ENCODE assay signal across 13 mouse cellular contexts in the genomic region with DNA sequence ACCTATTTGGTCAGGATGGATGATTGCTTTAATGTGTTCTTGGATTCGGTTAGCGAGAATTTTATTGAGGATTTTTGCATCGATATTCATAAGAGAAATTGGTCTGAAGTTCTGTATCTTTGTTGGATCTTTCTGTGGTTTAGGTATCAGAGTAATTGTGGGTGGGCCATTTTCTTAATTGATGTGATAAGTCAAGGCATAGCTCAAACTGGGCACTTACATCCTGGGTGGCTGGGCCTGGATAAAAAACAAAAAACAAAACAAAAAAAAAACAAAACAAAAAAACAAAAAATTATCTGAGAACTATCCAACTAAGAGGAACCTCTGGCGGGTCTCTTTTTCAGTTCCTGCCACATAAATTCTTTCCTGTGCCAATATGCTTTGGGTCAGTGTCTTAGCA. TPM values are rescaled to one million over a fixed set of nuclear protein-coding genes. Genes with fewer than 3 reads are reported as not detected.
DNase-seq lines count a peak whose midpoint lies in the region; ATAC-seq lines count a peak whose summit lies in the region.
"Not testable (repeated sequence)": the region's sequence is repeated elsewhere in the genome, so short reads cannot be mapped to it uniquely, and the experiment has no call there.
"Had no signal": no experiment of that assay in that cellular context is flagged by ENCODE, and none has a peak within 500 bp of the region (broad histone marks: within the 10 kb centered on the region; RNA-seq: fewer than 3 reads in every experiment).

No protein-coding gene starts in this region.

- DNase-seq in forebrain, embryonic 11.5 days (ENCODE audit: low spot score); hindbrain, embryonic 14.5 days (ENCODE audit: low spot score): not testable (repeated sequence)

- ATAC-seq in forebrain, embryonic 11.5 days (replicated peaks; ENCODE audit: low FRiP score) = peak; percentile 78
- peak; percentile 55; the same call in 1 of the 2 replicates for ATAC-seq in heart, embryonic 13.5 days (ENCODE audit: extremely low read depth, insufficient number of reproducible peaks, low FRiP score, low TSS enrichment)
- ATAC-seq in hindbrain, embryonic 14.5 days (ENCODE audit: low FRiP score) = peak; percentile 75
- ATAC-seq in kidney, embryonic 14.5 days (ENCODE audit: low FRiP score, low TSS enrichment) = 0 out of 2 replicates have a peak, but pooled peaks have one; percentile 66
- peak; percentile 73; the same call in 1 of the 2 replicates for ATAC-seq in limb, embryonic 15.5 days (ENCODE audit: insufficient number of reproducible peaks, low FRiP score, low TSS enrichment, low read depth)
- peak; percentile 83 for ATAC-seq in midbrain, embryonic 13.5 days
- ATAC-seq in neural tube, embryonic 15.5 days (ENCODE audit: low FRiP score) = 0 out of 2 replicates have a peak, but pooled peaks have one; percentile 77

- not testable (repeated sequence) for H3K4me2 ChIP-seq in forebrain, embryonic 11.5 days (ENCODE audit: low read depth, low read length, severe bottlenecking); heart, embryonic 13.5 days; hindbrain, embryonic 14.5 days (replicated peaks); kidney, embryonic 14.5 days (replicated peaks; ENCODE audit: low read depth, low read length); limb, embryonic 15.5 days; midbrain, embryonic 13.5 days (replicated peaks); neural tube, embryonic 15.5 days

- WGBS in forebrain, embryonic 11.5 days = 85% methylated on average over 2 of the region's 4 CpGs
- 75% methylated on average over 4 of the region's 4 CpGs for WGBS in heart, embryonic 13.5 days
- WGBS in hindbrain, embryonic 14.5 days = 86% methylated on average over 2 of the region's 4 CpGs
- 88% methylated on average over 2 of the region's 4 CpGs for WGBS in kidney, embryonic 14.5 days
- WGBS in limb, embryonic 15.5 days = 90% methylated on average over 4 of the region's 4 CpGs
- WGBS in midbrain, embryonic 13.5 days = 87% methylated on average over 4 of the region's 4 CpGs
- 87% methylated on average over 4 of the region's 4 CpGs for WGBS in neural tube, embryonic 15.5 days

- H3K9ac ChIP-seq in forebrain, embryonic 11.5 days (ENCODE audit: low read length); heart, embryonic 13.5 days; hindbrain, embryonic 14.5 days; kidney, embryonic 14.5 days (ENCODE audit: low read depth, low read length); limb, embryonic 15.5 days; midbrain, embryonic 13.5 days (replicated peaks); neural tube, embryonic 15.5 days (replicated peaks): not testable (repeated sequence)

- H3K4me3 ChIP-seq in forebrain, embryonic 11.5 days (ENCODE audit: low read depth, low read length); heart, embryonic 13.5 days; hindbrain, embryonic 14.5 days (replicated peaks; ENCODE audit: low read length); kidney, embryonic 14.5 days (ENCODE audit: low read length); limb, embryonic 15.5 days; midbrain, embryonic 13.5 days (replicated peaks); neural tube, embryonic 15.5 days (replicated peaks): not testable (repeated sequence)

- H3K27ac ChIP-seq in forebrain, embryonic 11.5 days (ENCODE audit: low read depth, low read length); heart, embryonic 13.5 days (replicated peaks); hindbrain, embryonic 14.5 days; kidney, embryonic 14.5 days (ENCODE audit: low read depth, low read length); limb, embryonic 15.5 days; midbrain, embryonic 13.5 days; neural tube, embryonic 15.5 days (replicated peaks): not testable (repeated sequence)

- not testable (repeated sequence) for H3K36me3 ChIP-seq in forebrain, embryonic 11.5 days (ENCODE audit: control insufficient read depth, insufficient read depth, low read length); heart, embryonic 13.5 days; hindbrain, embryonic 14.5 days (replicated peaks; ENCODE audit: control insufficient read depth, insufficient read depth); kidney, embryonic 14.5 days (ENCODE audit: control insufficient read depth, insufficient read depth, low read length); limb, embryonic 15.5 days; midbrain, embryonic 13.5 days; neural tube, embryonic 15.5 days

- H3K27me3 ChIP-seq in forebrain, embryonic 11.5 days (ENCODE audit: control insufficient read depth, insufficient read depth, low read length); heart, embryonic 13.5 days (replicated peaks); hindbrain, embryonic 14.5 days (ENCODE audit: control insufficient read depth, insufficient read depth, low read length); kidney, embryonic 14.5 days (ENCODE audit: control insufficient read depth, insufficient read depth, low read length); limb, embryonic 15.5 days; midbrain, embryonic 13.5 days; neural tube, embryonic 15.5 days (replicated peaks): not testable (repeated sequence)

- not testable (repeated sequence) for H3K9me3 ChIP-seq in forebrain, embryonic 11.5 days (ENCODE audit: control insufficient read depth, low read length); kidney, embryonic 14.5 days (ENCODE audit: control insufficient read depth, low read length); limb, embryonic 15.5 days
- peaks cover 25% of the 10 kb centered on the region for H3K9me3 ChIP-seq in heart, embryonic 13.5 days
- H3K9me3 ChIP-seq in hindbrain, embryonic 14.5 days (ENCODE audit: control insufficient read depth, low read length) = peaks cover 30% of the 10 kb centered on the region
- peaks cover 25% of the 10 kb centered on the region for H3K9me3 ChIP-seq in midbrain, embryonic 13.5 days
- H3K9me3 ChIP-seq in neural tube, embryonic 15.5 days (replicated peaks) = peaks cover 23% of the 10 kb centered on the region

- not testable (repeated sequence) for H3K4me1 ChIP-seq in forebrain, embryonic 11.5 days (replicated peaks; ENCODE audit: control insufficient read depth, insufficient read depth, low read length); heart, embryonic 13.5 days; hindbrain, embryonic 14.5 days (replicated peaks; ENCODE audit: control insufficient read depth, insufficient read depth, low read length); kidney, embryonic 14.5 days (ENCODE audit: control insufficient read depth, insufficient read depth, low read length); limb, embryonic 15.5 days; midbrain, embryonic 13.5 days (replicated peaks); neural tube, embryonic 15.5 days

RNA-seq across cellular contexts. Expression of a gene that starts 20.9 kb away (rescaled TPM):
- not detected in 2 replicates for polyA plus RNA-seq in forebrain, embryonic 11.5 days (2014; fragmentation: Nextera tagmentation; extraction: Ambion mirVana)
- not detected in 2 replicates for polyA plus RNA-seq in heart, embryonic 13.5 days (2015; fragmentation: Nextera tagmentation; extraction: Ambion mirVana)
- polyA plus RNA-seq in hindbrain, embryonic 14.5 days (2014; fragmentation: Nextera tagmentation; extraction: Ambion mirVana) = not detected in 2 replicates
- not detected in 2 replicates for polyA plus RNA-seq in kidney, embryonic 14.5 days (2014; fragmentation: Nextera tagmentation; extraction: Ambion mirVana)
- not detected in 2 replicates for polyA plus RNA-seq in limb, embryonic 15.5 days (2015; fragmentation: Nextera tagmentation; extraction: Ambion mirVana)
- polyA plus RNA-seq in midbrain, embryonic 13.5 days (2015; fragmentation: Nextera tagmentation; extraction: Ambion mirVana) = not detected in 2 replicates
- not detected in 2 replicates for polyA plus RNA-seq in neural tube, embryonic 15.5 days (2015; fragmentation: Nextera tagmentation; extraction: Ambion mirVana)
- polyA plus RNA-seq: adrenal gland, adult 2 months; cerebellum, adult 2 months; gonadal fat pad, adult 2 months; heart, embryonic 10.5 days; liver, embryonic 14.5 days; midbrain, postnatal 0 days had no signal

RNA-seq across cellular contexts. Expression of a gene that starts 36.3 kb away (rescaled TPM):
- not detected in 2 replicates for polyA plus RNA-seq in forebrain, embryonic 11.5 days (2014; fragmentation: Nextera tagmentation; extraction: Ambion mirVana)
- not detected in 2 replicates for polyA plus RNA-seq in heart, embryonic 13.5 days (2015; fragmentation: Nextera tagmentation; extraction: Ambion mirVana)
- not detected in 2 replicates for polyA plus RNA-seq in hindbrain, embryonic 14.5 days (2014; fragmentation: Nextera tagmentation; extraction: Ambion mirVana)
- not detected in 2 replicates for polyA plus RNA-seq in kidney, embryonic 14.5 days (2014; fragmentation: Nextera tagmentation; extraction: Ambion mirVana)
- polyA plus RNA-seq in limb, embryonic 15.5 days (2015; fragmentation: Nextera tagmentation; extraction: Ambion mirVana) = not detected in 2 replicates
- not detected in 2 replicates for polyA plus RNA-seq in midbrain, embryonic 13.5 days (2015; fragmentation: Nextera tagmentation; extraction: Ambion mirVana)
- polyA plus RNA-seq in neural tube, embryonic 15.5 days (2015; fragmentation: Nextera tagmentation; extraction: Ambion mirVana) = not detected in 2 replicates
- polyA plus RNA-seq: adrenal gland, adult 2 months; cerebellum, adult 2 months; gonadal fat pad, adult 2 months; heart, embryonic 10.5 days; liver, embryonic 14.5 days had no signal

RNA-seq across cellular contexts. Expression of a gene that starts 58.9 kb away (rescaled TPM):
- polyA plus RNA-seq in forebrain, embryonic 11.5 days (2014; fragmentation: Nextera tagmentation; extraction: Ambion mirVana) = not detected in 2 replicates
- polyA plus RNA-seq in heart, embryonic 13.5 days (2015; fragmentation: Nextera tagmentation; extraction: Ambion mirVana) = 0.28 TPM in 1 of 2 replicates, not detected in the other
- polyA plus RNA-seq in hindbrain, embryonic 14.5 days (2014; fragmentation: Nextera tagmentation; extraction: Ambion mirVana) = not detected in 2 replicates
- not detected in 2 replicates for polyA plus RNA-seq in kidney, embryonic 14.5 days (2014; fragmentation: Nextera tagmentation; extraction: Ambion mirVana)
- not detected in 2 replicates for polyA plus RNA-seq in limb, embryonic 15.5 days (2015; fragmentation: Nextera tagmentation; extraction: Ambion mirVana)
- not detected in 2 replicates for polyA plus RNA-seq in midbrain, embryonic 13.5 days (2015; fragmentation: Nextera tagmentation; extraction: Ambion mirVana)
- not detected in 2 replicates for polyA plus RNA-seq in neural tube, embryonic 15.5 days (2015; fragmentation: Nextera tagmentation; extraction: Ambion mirVana)
- polyA plus RNA-seq: adrenal gland, adult 2 months; gonadal fat pad, adult 2 months; heart, embryonic 10.5 days; liver, embryonic 14.5 days; midbrain, postnatal 0 days had no signal
